Mouse (Mus musculus): Measurements from ENCODE around the gene P2rx1.

DNA sequence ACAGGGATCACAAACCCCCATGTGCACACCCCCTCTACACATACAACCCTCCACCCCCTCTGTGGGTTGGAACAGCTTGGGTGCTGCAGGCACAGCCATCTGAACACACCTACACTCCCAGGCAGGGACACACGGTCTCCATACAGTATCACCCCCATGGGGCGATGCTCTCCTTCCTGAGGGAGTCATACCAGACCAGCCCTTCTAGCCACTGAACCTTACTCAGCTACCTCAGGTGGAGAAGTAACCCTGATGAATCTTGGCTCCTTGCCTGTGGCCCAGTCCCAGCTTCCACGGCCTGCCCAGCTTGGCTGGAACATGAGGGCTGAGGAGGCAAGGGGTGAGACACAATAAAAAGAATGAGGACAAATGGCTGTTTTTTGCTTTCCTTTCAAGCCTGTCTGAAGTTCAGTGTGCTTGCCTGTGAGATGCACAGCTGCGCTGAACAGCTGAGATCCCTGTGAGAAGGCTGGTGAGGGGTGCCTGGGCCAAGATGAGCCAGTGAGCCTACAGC, 16.0 kb downstream of the P2rx1 start:
- TF ChIP-seq CTCF (IDR thresholded peaks at IDR 0.05; ENCODE audit: borderline replicate concordance, insufficient read depth, low read length) (no peak), POLR2A (IDR thresholded peaks at IDR 0.05; ENCODE audit: low read depth, low read length) (no peak)
